Mouse (Mus musculus) CH12.LX (cell line): Measurements from ENCODE around the gene Tpx2. TPM values are rescaled to one million over a fixed set of nuclear protein-coding genes. Genes with fewer than 3 reads are reported as not detected.

Source experiments
- DNase-seq: peaks from one replicate; pipeline ENCODE4 v3.0.0-alpha.2; 2013; ENCODE audit errors: extremely low read depth
- H3K27ac ChIP-seq: 2 replicates; pipeline ENCODE4 v1.5.1; 2012; ENCODE audit warnings: low read depth, mild to moderate bottlenecking, control low read depth, moderate library complexity; ENCODE audit not compliant: insufficient read depth
- H3K27me3 ChIP-seq: replicated peaks from 2 replicates; pipeline ENCODE3; 2012; ENCODE audit warnings: inconsistent platforms
- H3K36me3 ChIP-seq, 2 experiments: replicated peaks in 1 of 2; 2 replicates each; pipeline versions ENCODE3 to v1.6.1; 2012; ENCODE audit warnings: inconsistent platforms in 1 of 2, low read length in 1 of 2, mild to moderate bottlenecking in 1 of 2, mixed read lengths in 1 of 2, moderate library complexity in 1 of 2; ENCODE audit not compliant: control insufficient read depth in 1 of 2, insufficient read depth in 1 of 2
- H3K4me1 ChIP-seq, 2 experiments: 2 replicates each; pipeline ENCODE4 v1.6.1; 2012; ENCODE audit warnings: inconsistent platforms in 1 of 2, moderate library complexity in 1 of 2; ENCODE audit not compliant: insufficient read depth in 2 of 2, control insufficient read depth in 1 of 2
- H3K4me2 ChIP-seq: 2 replicates; pipeline ENCODE4 v1.6.1; 2012; ENCODE audit warnings: low read depth, mild to moderate bottlenecking, control low read depth; ENCODE audit not compliant: poor library complexity, insufficient read depth, severe bottlenecking
- H3K4me3 ChIP-seq, 3 experiments: fragments of 150-350 bp in 1 of 3; sonication (generic) in 1 of 3; replicated peaks in 1 of 3; 2 replicates each; pipeline versions ENCODE3 to v1.5.1; 2011 to 2012; ENCODE audit warnings: low read depth in 2 of 3, low read length in 2 of 3, mild to moderate bottlenecking in 2 of 3, moderate library complexity in 2 of 3, control low read depth in 1 of 3, improper control_type of control experiment in 1 of 3, inconsistent platforms in 1 of 3, mixed read lengths in 1 of 3; ENCODE audit not compliant: poor library complexity in 1 of 3
- H3K79me2 ChIP-seq: replicated peaks from 2 replicates; pipeline ENCODE4 v1.6.1; 2012; ENCODE audit warnings: mild to moderate bottlenecking, moderate library complexity; ENCODE audit not compliant: control insufficient read depth, poor library complexity, insufficient read depth, severe bottlenecking; ENCODE audit errors: extremely low read depth
- H3K9ac ChIP-seq: 2 replicates; pipeline ENCODE4 v1.6.1; 2012; ENCODE audit warnings: low read depth, mild to moderate bottlenecking, control low read depth, moderate library complexity; ENCODE audit not compliant: insufficient read depth
- H3K9me3 ChIP-seq: replicated peaks from 2 replicates; pipeline ENCODE3; 2012; ENCODE audit warnings: low read length, inconsistent platforms, mixed read lengths
- CHD1 ChIP-seq: IDR thresholded peaks from 2 replicates; pipeline ENCODE4 v1.6.1; 2012; ENCODE audit warnings: low read depth, low read length, improper control_type of control experiment, inconsistent platforms
- CHD2 ChIP-seq: IDR thresholded peaks from 2 replicates; pipeline ENCODE4 v1.6.1; 2011; ENCODE audit warnings: low read length, improper control_type of control experiment
- ELF1 ChIP-seq: IDR thresholded peaks from 2 replicates; pipeline ENCODE4 v1.6.1; 2014; ENCODE audit warnings: low read depth, mild to moderate bottlenecking, inconsistent platforms, low read length, improper control_type of control experiment
- EP300 ChIP-seq: IDR thresholded peaks from 2 replicates; pipeline ENCODE4 v1.6.1; 2011; ENCODE audit warnings: low read length, improper control_type of control experiment
- ETS1 ChIP-seq: conservative IDR thresholded peaks from 2 replicates; pipeline ENCODE4 v1.6.1; 2012; ENCODE audit warnings: low read depth, mild to moderate bottlenecking, inconsistent platforms, low read length, improper control_type of control experiment, moderate library complexity
- GABPA ChIP-seq: IDR thresholded peaks from 2 replicates; pipeline ENCODE4 v1.6.1; 2012; ENCODE audit warnings: low read depth, low read length, improper control_type of control experiment, inconsistent platforms; ENCODE audit not compliant: insufficient replicate concordance
- MAX ChIP-seq: IDR thresholded peaks from 2 replicates; pipeline ENCODE4 v1.6.1; 2011; ENCODE audit warnings: low read length, improper control_type of control experiment
- MAZ ChIP-seq: IDR thresholded peaks from 2 replicates; pipeline ENCODE4 v1.6.1; 2012; ENCODE audit warnings: low read depth, mild to moderate bottlenecking, inconsistent platforms, low read length, improper control_type of control experiment, moderate library complexity
- NELFE ChIP-seq: IDR thresholded peaks from 2 replicates; pipeline ENCODE4 v1.6.1; 2011; ENCODE audit warnings: low read depth, low read length, improper control_type of control experiment
- NRF1 ChIP-seq: IDR thresholded peaks from 2 replicates; pipeline ENCODE4 v1.6.1; 2014; ENCODE audit warnings: low read depth, mild to moderate bottlenecking, inconsistent platforms, low read length, improper control_type of control experiment, moderate library complexity
- PAX5 ChIP-seq: IDR thresholded peaks from 2 replicates; pipeline ENCODE4 v1.6.1; 2012; ENCODE audit warnings: low read length, inconsistent platforms, mixed read lengths
- RAD21 ChIP-seq: IDR thresholded peaks from 2 replicates; pipeline ENCODE4 v1.6.1; 2011; ENCODE audit warnings: low read depth, mild to moderate bottlenecking, low read length, improper control_type of control experiment, moderate library complexity
- SIN3A ChIP-seq: IDR thresholded peaks from 2 replicates; pipeline ENCODE4 v1.6.1; 2012; ENCODE audit warnings: low read length, improper control_type of control experiment, inconsistent platforms
- SMC3 ChIP-seq: IDR thresholded peaks from 2 replicates; pipeline ENCODE4 v1.6.1; 2011; ENCODE audit warnings: low read depth, low read length, improper control_type of control experiment
- TCF12 ChIP-seq: IDR thresholded peaks from 2 replicates; pipeline ENCODE4 v1.6.1; 2014; ENCODE audit warnings: low read depth, mild to moderate bottlenecking, inconsistent platforms, low read length, improper control_type of control experiment
- ZKSCAN1 ChIP-seq: IDR thresholded peaks from 2 replicates; pipeline ENCODE4 v1.6.1; 2012; ENCODE audit warnings: low read depth, inconsistent platforms, low read length, improper control_type of control experiment, borderline replicate concordance
- ZMIZ1 ChIP-seq: IDR thresholded peaks from 2 replicates; pipeline ENCODE4 v1.6.1; 2012; ENCODE audit warnings: low read depth, mild to moderate bottlenecking, inconsistent platforms, low read length, improper control_type of control experiment
- dilution Hi-C: fragments of 300-500 bp; cut with MboI; formaldehyde crosslinking; loops from 2 replicates; pipeline ENCODE4 v1.14.3; 2020; ENCODE audit warnings: low sequenced_read_pairs; ENCODE audit not compliant: extremely low pct_unique_long_range_greater_than_20kb, extremely low pct_ligation_motif_present
- in situ Hi-C: fragments of 300-500 bp; cut with MboI; formaldehyde crosslinking; loops from 3 replicates; pipeline ENCODE4 v1.14.3; 2019; ENCODE audit warnings: low sequenced_read_pairs, low pct_ligation_motif_present, low pct_unique_long_range_greater_than_20kb, mixed read lengths
- polyA plus RNA-seq: library from polyadenylated mRNA; unstranded; fragments of >175 nt; gene quantifications from 2 replicates; pipeline ENCODE4 v1.2.1, GENCODE M21; 2012; ENCODE audit warnings: low read depth; ENCODE audit not compliant: insufficient read length
- total RNA-seq, 2 experiments: library from RNA; depleted of rRNA; stranded (reverse); fragments of 300-350 nt in 1 of 2; fragments of >200 nt in 1 of 2; gene quantifications; 2 replicates each; pipeline ENCODE4 v1.2.3; 2012 to 2014

Tpx2 gene
- total and polyA plus RNA-seq, 3 experiments: 66.1 to 127 (median 98.0) TPM

GRCm38 (mm10) chr2:152815879-152816656 lies 31.7 kb upstream of the Tpx2 start (continued):
- TF ChIP-seq ELF1 (peak; percentile 46; the same call in 1 of the 2 replicates), MAX (no peak; the same call in 1 of the 2 replicates), NELFE (no peak), RAD21 (no peak), PAX5 (no peak), TCF12 (peak; percentile 98), SMC3 (no peak), ETS1 (peak; percentile 96), ZKSCAN1 (no peak), GABPA (no peak)
- TF ChIP-seq, all 38 proteins: peak for 13

DNA sequence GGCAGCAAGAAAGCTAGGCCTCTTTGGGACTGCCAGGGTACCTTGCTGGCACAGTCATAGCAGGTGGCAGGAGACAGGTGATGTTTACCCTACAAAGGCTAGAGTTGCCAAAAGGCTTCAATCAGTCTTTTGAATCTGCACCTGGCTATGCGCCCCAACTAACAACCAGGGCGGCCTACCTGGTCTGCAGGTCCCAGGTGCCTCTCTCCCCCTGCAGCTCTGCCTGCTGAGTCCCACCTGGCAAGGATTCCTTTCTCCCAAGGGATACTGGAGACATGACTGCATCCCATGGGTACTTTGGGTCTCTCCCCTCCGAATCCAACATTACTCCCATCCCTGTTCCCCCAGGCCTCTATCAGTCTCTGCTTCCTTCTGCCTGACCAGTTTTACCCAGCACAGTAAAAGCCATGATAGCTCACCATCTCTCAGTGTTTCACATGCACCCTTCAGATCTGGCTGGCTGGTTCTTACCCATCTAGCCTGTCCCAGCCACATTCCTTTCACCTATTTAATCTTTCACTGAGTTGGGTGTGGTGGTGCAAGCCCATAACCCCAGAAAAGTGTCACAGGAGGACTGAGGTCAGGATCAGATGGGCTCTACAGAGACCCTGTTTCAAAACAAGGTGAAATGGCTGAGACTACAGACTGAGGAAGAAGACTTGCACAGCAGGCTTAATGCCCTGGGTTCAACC lies 31.0 kb upstream of the Tpx2 start:
- Histone ChIP-seq H3K4me1 (peaks cover 59 to 87% of the 10 kb centered on the region in 2 experiments), H3K9me3 (peaks cover 11% of the 10 kb centered on the region), H3K36me3 (peaks cover 48 to 72% of the 10 kb centered on the region in 2 experiments), H3K27me3 (no peaks in the 10 kb centered on the region), H3K4me2 (peak overlapping the region; percentile 62), H3K27ac (peak overlapping the region; percentile 85), H3K4me3 (peak overlapping the region in 1 of 3 experiments; percentile 8), H3K9ac (peak overlapping the region; percentile 3; the same call in 1 of the 2 replicates), H3K79me2 (peaks cover 99% of the 10 kb centered on the region)
- no peak for DNase-seq
- TF ChIP-seq EP300 (peak; percentile 8; the same call in 1 of the 2 replicates), NRF1 (0 out of 2 replicates have a peak, but pooled peaks have one; percentile 6), MAZ (no peak; the same call in 1 of the 2 replicates), ZMIZ1 (peak; percentile 54; the same call in 1 of the 2 replicates), RAD21 (no peak), CHD2 (peak; percentile 3; the same call in 1 of the 2 replicates), SIN3A (peak; percentile 65; the same call in 1 of the 2 replicates), CHD1 (0 out of 2 replicates have a peak, but pooled peaks have one; percentile 61)
- dilution Hi-C loops (no loop called here), in situ Hi-C loops (loop anchor here (5.0 kb wide), 1 partner anchor 35 kb away; no protein-coding TSS in a partner anchor)
